Mouse (Mus musculus): ENCODE results near the gene Maml3. TPM values are rescaled to one million over a fixed set of nuclear protein-coding genes. Genes with fewer than 3 reads are reported as not detected.

The Maml3 gene
- polyA plus RNA-seq, 1 experiment from 2014 or later, result 4.1 TPM

DNA sequence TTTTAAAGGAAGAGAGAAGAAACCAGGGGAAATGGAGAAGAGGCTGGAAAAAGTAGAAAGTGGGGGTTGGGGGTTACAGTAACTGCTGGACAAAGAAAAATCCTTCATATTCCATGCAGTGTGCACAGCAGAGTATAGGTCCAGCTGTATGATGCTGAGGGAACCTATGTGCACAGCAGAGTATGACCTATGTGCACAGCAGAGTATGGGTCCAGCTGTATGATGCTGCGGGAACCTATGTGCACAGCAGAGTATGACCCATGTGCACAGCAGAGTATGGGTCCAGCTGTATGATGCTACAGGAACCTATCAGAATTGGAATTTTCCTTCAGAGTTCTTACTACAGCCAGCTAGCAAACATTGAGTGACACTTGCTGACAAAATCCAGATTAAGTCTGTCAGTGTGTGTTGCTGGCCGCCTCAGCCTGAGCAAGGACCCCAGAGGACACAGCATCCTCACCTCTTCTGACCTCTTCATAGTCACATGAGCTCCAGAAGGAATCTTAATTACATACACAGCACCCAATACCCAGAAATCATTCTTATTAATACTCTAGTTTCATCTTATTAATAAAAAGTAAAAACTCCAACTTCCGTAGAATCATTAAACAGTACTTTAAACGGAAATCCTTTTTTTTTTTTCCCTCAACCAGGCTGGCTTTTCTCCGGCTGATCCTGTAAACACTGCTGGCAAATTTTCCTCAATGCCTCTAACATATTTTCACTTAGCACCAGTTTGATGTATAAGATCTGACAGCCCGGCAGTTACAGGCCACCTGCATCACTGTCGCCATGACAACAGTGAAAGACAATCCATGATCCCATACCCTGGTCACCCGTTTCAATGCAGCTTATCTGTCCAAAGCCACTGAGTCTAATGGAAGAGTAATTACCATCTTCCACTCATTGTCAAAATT lies 43.1 kb downstream of the Maml3 start:
- 41% methylated on average over 8 of the region's 8 CpGs for WGBS
- Histone ChIP-seq H3K9ac (no peak overlapping the region), H3K9me3 (no peaks in the 10 kb centered on the region), H3K4me1 (replicated peaks) (peaks cover 8% of the 10 kb centered on the region), H3K4me3 (replicated peaks) (no peak overlapping the region), H3K27me3 (replicated peaks) (no peaks in the 10 kb centered on the region), H3K4me2 (replicated peaks) (no peak overlapping the region), H3K36me3 (no peaks in the 10 kb centered on the region), H3K27ac (no peak overlapping the region)
- ATAC-seq, result no peak

DNA sequence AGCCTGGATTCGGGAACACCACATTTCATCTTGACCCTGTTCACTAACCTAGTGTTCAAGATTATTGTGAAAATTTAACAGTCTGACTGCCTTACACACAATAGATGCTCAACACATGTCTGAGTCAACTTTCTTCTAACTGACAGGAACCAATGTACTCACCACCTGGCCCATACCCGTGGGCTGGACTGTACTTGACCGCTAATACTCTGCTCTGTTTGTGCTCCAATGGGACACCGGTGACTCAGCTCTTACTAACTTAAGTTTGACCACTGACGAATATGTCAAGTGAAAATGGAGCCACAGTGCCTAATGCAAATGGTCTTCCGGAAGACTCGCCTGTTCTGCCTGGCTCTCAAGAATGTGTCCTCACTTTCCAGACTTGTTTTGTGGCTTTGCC lies 44.0 kb downstream of the Maml3 start:
- H3K4me2 ChIP-seq (replicated peaks), result no peak overlapping the region
- H3K36me3 ChIP-seq, result no peaks in the 10 kb centered on the region
- 95% methylated on average over 7 of the region's 7 CpGs for WGBS
- no peak overlapping the region for H3K27ac ChIP-seq
- H3K27me3 ChIP-seq (replicated peaks), result no peaks in the 10 kb centered on the region
- H3K9ac ChIP-seq, result no peak overlapping the region
- H3K4me1 ChIP-seq (replicated peaks), result peaks cover 8% of the 10 kb centered on the region
- ATAC-seq, result no peak
- H3K4me3 ChIP-seq (replicated peaks), result no peak overlapping the region
- H3K9me3 ChIP-seq, result no peaks in the 10 kb centered on the region

DNA sequence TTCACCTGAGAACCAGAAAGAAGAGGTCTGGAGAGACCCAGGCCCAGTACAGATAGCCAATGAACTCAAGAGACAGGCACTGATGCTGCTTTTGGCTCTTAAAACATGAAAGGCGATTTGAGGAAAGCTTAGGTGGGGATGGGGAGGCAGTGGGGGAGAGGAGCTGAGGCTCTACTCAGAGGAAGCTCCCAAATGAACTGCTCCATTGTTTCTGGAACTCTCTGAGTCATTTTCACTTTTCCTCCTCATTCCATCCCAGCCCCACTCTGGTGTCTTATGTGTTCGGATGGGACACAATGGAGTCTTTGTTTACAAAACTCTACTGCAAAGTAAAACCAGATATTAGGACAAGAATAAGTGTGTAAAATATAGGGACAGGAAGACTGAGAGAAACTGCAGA lies 53.1 kb downstream of the Maml3 start:
- Histone ChIP-seq H3K9ac (no peak overlapping the region), H3K27me3 (replicated peaks) (no peaks in the 10 kb centered on the region), H3K36me3 (no peaks in the 10 kb centered on the region), H3K9me3 (no peaks in the 10 kb centered on the region), H3K4me1 (replicated peaks) (peaks cover 11% of the 10 kb centered on the region), H3K4me3 (replicated peaks) (no peak overlapping the region), H3K27ac (no peak overlapping the region), H3K4me2 (replicated peaks) (no peak overlapping the region)
- 62% methylated on average over 2 of the region's 2 CpGs for WGBS
- no peak for ATAC-seq

DNA sequence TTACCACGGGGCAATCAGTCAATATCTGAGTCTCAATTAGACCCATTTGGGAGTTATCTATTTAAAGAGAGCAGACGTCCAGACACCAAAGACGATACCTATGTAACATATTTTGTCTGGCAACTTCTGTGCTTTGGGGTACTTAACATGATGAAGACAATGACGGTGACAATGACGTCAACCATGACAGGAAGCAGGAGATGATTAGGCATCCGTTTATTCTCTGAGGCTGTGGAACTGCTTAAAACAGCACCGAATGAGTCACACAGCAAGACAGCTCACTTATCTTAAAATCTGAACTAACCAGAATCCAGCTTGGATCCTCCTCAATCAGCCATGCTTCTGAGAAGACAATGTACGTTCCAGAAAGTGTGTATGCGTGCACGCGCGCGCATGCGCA lies 56.8 kb downstream of the Maml3 start:
- H3K36me3 ChIP-seq, result no peaks in the 10 kb centered on the region
- no peaks in the 10 kb centered on the region for H3K9me3 ChIP-seq
- H3K27ac ChIP-seq, result no peak overlapping the region
- H3K9ac ChIP-seq, result no peak overlapping the region
- no peak overlapping the region for H3K4me2 ChIP-seq (replicated peaks)
- ATAC-seq, result no peak
- 72% methylated on average over 14 of the region's 14 CpGs for WGBS
- no peaks in the 10 kb centered on the region for H3K27me3 ChIP-seq (replicated peaks)
- H3K4me3 ChIP-seq (replicated peaks), result no peak overlapping the region
- H3K4me1 ChIP-seq (replicated peaks), result peaks cover 42% of the 10 kb centered on the region

DNA sequence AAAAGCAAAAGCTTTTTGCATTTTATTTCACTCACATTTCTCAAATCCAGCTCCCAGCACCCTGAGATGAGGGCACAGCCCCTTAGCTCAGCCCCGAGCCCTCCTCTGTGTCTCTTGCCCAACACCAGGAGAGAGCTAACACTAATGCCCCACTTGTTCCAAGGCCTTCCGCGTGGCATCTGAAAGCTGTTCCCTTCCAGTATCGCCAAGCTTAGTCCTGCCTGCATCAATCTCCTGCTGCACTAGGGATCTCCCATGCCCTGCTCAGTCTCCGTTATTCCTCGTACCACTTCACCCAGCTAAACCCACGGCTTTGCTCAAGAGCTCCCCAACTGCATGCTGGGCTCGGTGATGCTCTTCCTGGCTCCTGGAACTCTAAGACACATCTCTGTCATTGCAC lies 57.3 kb downstream of the Maml3 start:
- Histone ChIP-seq H3K36me3 (no peaks in the 10 kb centered on the region), H3K27ac (peak overlapping the region; percentile 94), H3K9ac (peak overlapping the region; percentile 46; the same call in 1 of the 2 replicates), H3K4me3 (replicated peaks) (no peak overlapping the region), H3K4me1 (replicated peaks) (peaks cover 42% of the 10 kb centered on the region), H3K4me2 (replicated peaks) (peak overlapping the region; percentile 70), H3K9me3 (no peaks in the 10 kb centered on the region), H3K27me3 (replicated peaks) (no peaks in the 10 kb centered on the region)
- WGBS, result 73% methylated on average over 8 of the region's 8 CpGs
- ATAC-seq, result no peak

DNA sequence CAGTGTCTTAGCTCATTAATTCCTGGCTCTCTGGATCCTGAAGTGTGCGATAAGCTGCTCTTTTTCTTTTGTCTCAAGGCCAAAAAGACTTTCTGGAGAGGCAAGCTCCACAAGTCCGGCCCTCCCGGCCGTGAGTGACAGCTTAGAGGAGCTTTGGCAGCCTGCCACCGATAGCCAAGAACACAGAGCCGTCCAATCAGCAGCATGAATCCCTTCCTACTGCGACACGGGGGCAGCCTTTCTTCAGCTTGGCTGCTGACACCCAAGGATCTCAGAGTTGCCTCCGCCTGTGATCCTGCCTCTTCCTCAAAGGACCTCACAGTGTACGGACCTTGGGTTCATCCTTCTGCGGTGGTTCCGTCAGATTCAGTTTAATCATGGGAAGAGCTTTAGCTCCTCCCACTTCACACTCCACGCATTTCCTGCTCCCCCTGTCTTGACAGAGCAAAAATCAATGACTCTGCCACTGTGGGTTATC lies 57.9 kb downstream of the Maml3 start:
- Histone ChIP-seq H3K4me3 (replicated peaks) (peak overlapping the region; percentile 28), H3K9me3 (no peaks in the 10 kb centered on the region), H3K27ac (peak overlapping the region; percentile 94), H3K4me2 (replicated peaks) (peak overlapping the region; percentile 70), H3K36me3 (no peaks in the 10 kb centered on the region), H3K9ac (peak overlapping the region; percentile 46), H3K4me1 (replicated peaks) (peaks cover 42% of the 10 kb centered on the region), H3K27me3 (replicated peaks) (no peaks in the 10 kb centered on the region)
- under 1% methylated on average over 13 of the region's 13 CpGs for WGBS
- ATAC-seq, result peak; percentile 83

DNA sequence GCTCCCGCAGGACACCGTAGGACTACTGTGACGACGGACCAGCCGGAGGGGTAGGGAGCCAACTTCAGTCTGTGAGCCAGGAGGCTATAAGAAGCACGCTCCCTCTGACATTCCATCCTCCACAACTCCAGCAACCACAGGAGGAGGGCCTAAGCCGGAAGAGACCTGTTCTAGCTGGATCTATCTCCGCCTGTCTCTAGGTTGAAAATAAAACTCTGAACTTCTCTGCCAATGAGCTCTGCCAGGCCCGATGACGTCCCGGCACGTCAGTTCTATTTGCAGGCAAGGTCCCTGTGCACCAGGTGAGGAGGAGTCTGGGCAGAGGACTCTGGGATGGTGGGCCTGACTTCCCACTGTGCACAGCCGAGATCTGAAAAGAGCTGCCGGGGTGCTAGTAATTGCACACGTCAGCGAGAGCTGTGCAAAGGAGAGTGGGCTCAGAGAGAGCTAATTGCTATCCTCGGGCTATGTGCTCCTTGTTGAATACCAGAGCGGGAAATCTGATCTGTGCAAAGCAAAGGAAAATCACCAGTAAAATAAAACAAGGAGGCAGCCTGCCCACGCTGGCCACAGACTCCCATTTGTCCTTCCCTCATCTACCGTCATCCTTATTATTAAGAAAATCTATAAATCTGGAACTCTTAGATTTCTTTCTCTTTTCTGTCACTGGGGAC lies 58.7 kb downstream of the Maml3 start:
- Histone ChIP-seq H3K27ac (peak overlapping the region; percentile 94), H3K4me1 (replicated peaks) (peaks cover 42% of the 10 kb centered on the region), H3K9me3 (no peaks in the 10 kb centered on the region), H3K4me3 (replicated peaks) (peak overlapping the region; percentile 28), H3K4me2 (replicated peaks) (peak overlapping the region; percentile 70), H3K27me3 (replicated peaks) (no peaks in the 10 kb centered on the region), H3K36me3 (no peaks in the 10 kb centered on the region), H3K9ac (peak overlapping the region; percentile 46)
- 5% methylated on average over 20 of the region's 20 CpGs for WGBS
- ATAC-seq, result peak; percentile 83

DNA sequence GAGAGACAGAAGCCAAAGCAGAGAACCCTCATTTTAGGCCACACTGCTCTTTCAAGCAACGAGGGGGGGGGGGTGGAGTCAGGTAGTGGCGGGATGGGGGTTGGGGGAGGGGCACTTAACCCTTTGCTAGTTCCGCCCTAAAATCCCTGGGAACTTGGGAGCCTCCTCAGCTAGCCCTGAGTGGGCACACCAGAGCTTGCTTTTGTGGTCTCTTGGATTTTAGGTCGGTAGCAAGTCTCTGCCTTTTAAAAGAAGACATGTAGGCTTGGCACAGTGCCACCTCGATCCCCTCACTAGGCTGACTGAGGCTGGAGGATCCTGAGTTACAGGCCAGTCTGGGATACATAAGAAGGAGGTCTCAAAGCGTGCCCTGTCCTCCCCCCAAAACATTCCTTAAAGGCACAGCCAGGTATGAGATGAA lies 59.6 kb downstream of the Maml3 start:
- no peak overlapping the region; the same call in 1 of the 2 replicates for H3K4me3 ChIP-seq (replicated peaks)
- H3K36me3 ChIP-seq, result no peaks in the 10 kb centered on the region
- 20% methylated on average over 6 of the region's 6 CpGs for WGBS
- peaks cover 42% of the 10 kb centered on the region for H3K4me1 ChIP-seq (replicated peaks)
- H3K9me3 ChIP-seq, result no peaks in the 10 kb centered on the region
- H3K4me2 ChIP-seq (replicated peaks), result peak overlapping the region; percentile 70
- peak overlapping the region; percentile 94 for H3K27ac ChIP-seq
- no peaks in the 10 kb centered on the region for H3K27me3 ChIP-seq (replicated peaks)
- peak overlapping the region; percentile 46 for H3K9ac ChIP-seq
- no peak for ATAC-seq

DNA sequence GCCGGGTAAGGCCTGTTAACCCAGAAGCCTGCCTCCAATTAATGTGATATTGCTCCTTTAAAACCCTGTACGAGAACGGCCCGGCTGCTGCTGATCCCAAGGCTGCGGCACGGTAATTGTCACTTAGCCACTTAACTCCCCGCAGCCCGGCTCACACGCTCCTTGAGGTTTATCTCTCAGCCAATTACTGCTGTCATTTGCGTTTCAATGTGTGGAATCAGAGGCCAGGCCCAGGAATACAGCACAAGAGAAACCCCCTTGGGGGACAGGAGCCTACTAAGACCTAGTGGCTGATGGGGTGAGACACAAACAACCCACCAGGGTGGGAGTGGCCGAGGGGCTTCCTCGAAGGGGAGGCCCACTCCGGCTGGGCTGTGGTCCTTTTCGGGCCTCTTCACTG lies 60.2 kb downstream of the Maml3 start:
- WGBS, result 15% methylated on average over 14 of the region's 14 CpGs
- H3K27me3 ChIP-seq (replicated peaks), result no peaks in the 10 kb centered on the region
- no peak for ATAC-seq
- H3K4me3 ChIP-seq (replicated peaks), result peak overlapping the region; percentile 15; the same call in 1 of the 2 replicates
- H3K4me2 ChIP-seq (replicated peaks), result peak overlapping the region; percentile 70
- no peaks in the 10 kb centered on the region for H3K9me3 ChIP-seq
- H3K9ac ChIP-seq, result peak overlapping the region; percentile 46
- H3K4me1 ChIP-seq (replicated peaks), result peaks cover 42% of the 10 kb centered on the region
- H3K36me3 ChIP-seq, result no peaks in the 10 kb centered on the region
- H3K27ac ChIP-seq, result peak overlapping the region; percentile 94

DNA sequence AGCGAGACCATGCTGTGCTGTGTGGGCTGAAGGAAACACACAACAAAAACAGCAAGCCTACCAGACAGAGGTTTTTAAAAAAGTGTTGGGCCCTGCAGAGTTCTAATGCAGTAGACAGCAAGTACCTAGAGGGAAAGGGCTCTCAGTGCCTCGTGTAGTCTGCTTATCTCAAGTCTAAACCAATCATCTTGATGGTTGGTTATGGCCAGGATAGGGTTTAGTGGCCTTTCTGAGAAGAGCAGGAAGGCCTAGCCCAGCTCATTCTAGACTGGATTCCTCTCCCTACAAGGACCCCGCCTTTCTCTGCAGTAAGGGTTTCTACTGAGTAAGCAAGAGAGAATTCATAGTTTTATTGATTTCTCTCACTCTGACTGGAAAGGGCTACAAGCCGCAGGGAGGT lies 61.0 kb downstream of the Maml3 start:
- no peaks in the 10 kb centered on the region for H3K9me3 ChIP-seq
- H3K9ac ChIP-seq, result no peak overlapping the region
- 54% methylated on average over 4 of the region's 4 CpGs for WGBS
- no peaks in the 10 kb centered on the region for H3K36me3 ChIP-seq
- peak; percentile 35 for ATAC-seq
- H3K4me1 ChIP-seq (replicated peaks), result peaks cover 42% of the 10 kb centered on the region
- H3K27me3 ChIP-seq (replicated peaks), result no peaks in the 10 kb centered on the region
- H3K4me2 ChIP-seq (replicated peaks), result no peak overlapping the region
- no peak overlapping the region for H3K4me3 ChIP-seq (replicated peaks)
- peak overlapping the region; percentile 94 for H3K27ac ChIP-seq

DNA sequence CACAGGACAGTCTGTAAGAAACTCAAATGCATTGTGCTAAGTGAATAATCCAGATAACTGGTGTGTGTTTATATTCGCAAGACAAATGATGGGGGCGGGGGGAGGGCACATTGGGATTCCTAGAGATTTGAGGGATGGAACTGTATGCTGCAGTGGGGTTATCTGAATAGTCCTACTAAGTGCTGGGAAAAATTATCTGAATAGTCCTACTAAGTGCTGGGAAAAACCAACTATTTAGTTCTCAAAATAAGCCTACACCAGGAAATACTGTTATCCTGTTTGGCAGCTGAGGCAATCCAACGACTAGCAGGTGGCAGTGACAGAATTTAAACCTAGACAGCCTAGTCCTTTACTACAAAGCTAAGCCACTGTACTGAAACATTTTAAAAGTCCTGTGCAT lies 62.2 kb downstream of the Maml3 start:
- Histone ChIP-seq H3K4me1 (replicated peaks) (peaks cover 36% of the 10 kb centered on the region), H3K27me3 (replicated peaks) (no peaks in the 10 kb centered on the region), H3K9ac (no peak overlapping the region), H3K4me2 (replicated peaks) (no peak overlapping the region), H3K9me3 (no peaks in the 10 kb centered on the region), H3K27ac (no peak overlapping the region), H3K36me3 (no peaks in the 10 kb centered on the region), H3K4me3 (replicated peaks) (no peak overlapping the region)
- 78% methylated on average over 3 of the region's 3 CpGs for WGBS
- ATAC-seq, result no peak

DNA sequence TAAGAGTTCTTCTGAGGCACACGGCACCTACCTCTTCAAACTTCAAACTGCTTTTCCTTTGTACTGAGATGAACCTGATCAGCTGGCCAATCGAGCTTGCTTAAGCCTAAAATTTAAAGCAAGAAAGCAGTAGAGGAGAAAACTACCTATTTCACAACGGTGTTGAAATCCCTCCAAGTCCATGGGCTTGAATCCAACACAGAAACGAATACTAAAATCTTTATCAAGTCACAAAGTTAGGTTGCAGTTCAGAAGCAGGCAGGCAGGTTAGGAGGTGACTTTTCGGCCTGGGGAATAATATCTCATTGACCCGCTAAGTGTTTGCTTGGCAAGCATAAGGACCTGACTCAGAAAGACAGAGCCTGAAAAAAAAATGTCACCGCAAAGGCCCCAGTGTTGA lies 64.9 kb downstream of the Maml3 start:
- Histone ChIP-seq H3K9ac (no peak overlapping the region), H3K4me1 (replicated peaks) (peaks cover 23% of the 10 kb centered on the region), H3K4me3 (replicated peaks) (no peak overlapping the region), H3K36me3 (no peaks in the 10 kb centered on the region), H3K4me2 (replicated peaks) (no peak overlapping the region), H3K27ac (no peak overlapping the region), H3K27me3 (replicated peaks) (no peaks in the 10 kb centered on the region), H3K9me3 (no peaks in the 10 kb centered on the region)
- no peak for ATAC-seq
- WGBS, result 70% methylated on average over 7 of the region's 7 CpGs
